Mouse (Mus musculus) C2C12 (cell line): ENCODE data around the gene Cdk2ap2.

Experiments
- CEBPB ChIP-seq: IDR thresholded peaks from one replicate; pipeline ENCODE4 v1.6.1; 2011; ENCODE audit warnings: low read depth, mild to moderate bottlenecking, control low read depth, moderate library complexity
- CTCF ChIP-seq: IDR thresholded peaks from one replicate; pipeline ENCODE4 v1.5.1; 2011; ENCODE audit not compliant: control insufficient read depth, insufficient read depth, insufficient read length
- USF1 ChIP-seq: IDR thresholded peaks from one replicate; pipeline ENCODE4 v1.6.1; 2011; ENCODE audit warnings: low read depth, mild to moderate bottlenecking, control low read depth, moderate library complexity

DNA sequence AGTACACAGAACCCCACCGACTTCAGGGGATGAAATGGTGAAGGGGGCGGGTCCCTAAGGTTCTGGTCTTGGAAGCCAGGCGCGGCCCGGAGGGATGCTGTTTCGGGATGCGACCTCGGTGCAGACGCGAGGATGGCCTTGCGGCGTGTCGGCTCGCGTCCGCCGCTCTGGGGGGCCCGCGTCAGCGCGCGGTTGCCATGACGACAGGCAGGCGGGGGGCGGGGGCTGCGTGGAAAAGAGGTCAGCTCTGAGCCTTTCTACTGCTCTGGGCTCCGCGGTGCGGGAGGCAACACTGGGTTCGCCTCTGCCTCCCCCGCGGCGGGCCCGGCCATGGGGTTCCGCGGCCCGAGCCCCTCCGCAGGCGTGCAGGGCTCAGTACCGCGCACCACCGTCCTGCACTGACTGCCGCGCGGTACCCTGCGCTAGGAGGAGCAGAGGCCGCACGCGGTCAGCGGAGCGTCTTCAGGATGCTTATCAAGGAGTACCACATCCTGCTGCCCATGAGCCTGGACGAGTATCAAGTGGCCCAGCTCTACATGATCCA, 3.8 kb downstream of the Cdk2ap2 start:
- TF ChIP-seq USF1 (no peak), CEBPB (no peak), CTCF (no peak)
